Mouse (Mus musculus) MEL (cell line): Measurements from ENCODE around the gene Mocs1.

Experiments used
- CTCF ChIP-seq, 3 experiments: IDR thresholded peaks in 2 of 3; conservative IDR thresholded peaks in 1 of 3; 2 replicates each; pipeline ENCODE4 v1.5.1; 2011 to 2012; ENCODE audit warnings: low read length in 3 of 3, low read depth in 2 of 3, mild to moderate bottlenecking in 2 of 3, improper control_type of control experiment in 1 of 3, inconsistent platforms in 1 of 3, mixed read lengths in 1 of 3, moderate library complexity in 1 of 3; ENCODE audit not compliant: control insufficient read depth in 1 of 3, insufficient read depth in 1 of 3, poor library complexity in 1 of 3, severe bottlenecking in 1 of 3
- E2F4 ChIP-seq: IDR thresholded peaks from 2 replicates; pipeline ENCODE4 v1.6.1; 2011; ENCODE audit warnings: low read depth, low read length, improper control_type of control experiment, borderline replicate concordance
- EP300 ChIP-seq, 2 experiments: IDR thresholded peaks; 2 replicates each; pipeline ENCODE4 v1.6.1; 2011; ENCODE audit warnings: improper control_type of control experiment in 2 of 2, low read length in 2 of 2, low read depth in 1 of 2, mild to moderate bottlenecking in 1 of 2
- MEF2A ChIP-seq: IDR thresholded peaks from 2 replicates; pipeline ENCODE4 v1.6.1; 2014; ENCODE audit warnings: low read depth, mild to moderate bottlenecking, inconsistent platforms, low read length, improper control_type of control experiment; ENCODE audit not compliant: poor library complexity, insufficient replicate concordance, severe bottlenecking; ENCODE audit errors: extremely low read depth
- NELFE ChIP-seq: IDR thresholded peaks from 2 replicates; pipeline ENCODE4 v1.6.1; 2011; ENCODE audit warnings: low read depth, low read length, improper control_type of control experiment
- TCF12 ChIP-seq: IDR thresholded peaks from 2 replicates; pipeline ENCODE4 v1.6.1; 2014; ENCODE audit warnings: low read depth, mild to moderate bottlenecking, inconsistent platforms, low read length, improper control_type of control experiment, moderate library complexity
- UBTF ChIP-seq: IDR thresholded peaks from 2 replicates; pipeline ENCODE4 v1.6.1; 2012; ENCODE audit warnings: low read depth, mild to moderate bottlenecking, inconsistent platforms, low read length, improper control_type of control experiment, moderate library complexity, borderline replicate concordance; ENCODE audit not compliant: insufficient read depth

- TF ChIP-seq CTCF (IDR thresholded peaks at IDR 0.05 in 2 of 3, conservative IDR thresholded peaks at IDR 0.05 in 1 of 3; ENCODE audit: control insufficient read depth in 1 of 3, insufficient read depth in 1 of 3, low read depth in 2 of 3, low read length in 3 of 3, poor library complexity in 1 of 3, severe bottlenecking in 1 of 3) = peak in 2 of 3 experiments; percentile 28 to 47; a peak in 4 of 6 replicates
- no peak for TF ChIP-seq MEF2A
- TF ChIP-seq EP300 (IDR thresholded peaks at IDR 0.05; ENCODE audit: low read depth in 1 of 2, low read length in 2 of 2) = no peak
- no peak for TF ChIP-seq TCF12
- TF ChIP-seq NELFE = no peak
- no peak for TF ChIP-seq E2F4
- no peak for TF ChIP-seq UBTF
Measured at GRCm38 (mm10) chr17:49413554-49413953, 14.6 kb upstream of the Mocs1 start.
